Mouse (Mus musculus): ENCODE results near the gene Iqcf4.

- TF ChIP-seq POLR2AphosphoS2 (IDR thresholded peaks at IDR 0.05; ENCODE audit: insufficient read length, low read depth) (no peak), USF1 (IDR thresholded peaks at IDR 0.05; ENCODE audit: low read depth) (no peak), E2F4 (IDR thresholded peaks at IDR 0.05; ENCODE audit: insufficient read depth) (no peak), CEBPB (IDR thresholded peaks at IDR 0.05; ENCODE audit: insufficient read depth, poor library complexity, severe bottlenecking) (no peak), POLR2A (IDR thresholded peaks at IDR 0.05; ENCODE audit: insufficient read length, low read depth) (no peak), TCF3 (IDR thresholded peaks at IDR 0.05; ENCODE audit: insufficient read length, low read depth) (no peak)
Measured at GRCm38 (mm10) chr9:106614616-106615015, 43.8 kb upstream of the Iqcf4 start.
